Mouse (Mus musculus) G1E (cell line): ENCODE data around the gene Psg20. TPM values are rescaled to one million over a fixed set of nuclear protein-coding genes. Genes with fewer than 3 reads are reported as not detected.
"Not testable (repeated sequence)": the region's sequence is repeated elsewhere in the genome, so short reads cannot be mapped to it uniquely, and the experiment has no call there.

ENCODE experiments used
- ATAC-seq: 2 replicates; pipeline ENCODE4 v1.8.0; 2016; ENCODE audit warnings: mild to moderate bottlenecking; ENCODE audit not compliant: insufficient number of reproducible peaks, poor library complexity, low FRiP score, severe bottlenecking; ENCODE audit errors: extremely low read depth
- DNase-seq: peaks from one replicate; pipeline ENCODE4 v3.0.0; 2012; ENCODE audit warnings: low spot score
- H3K27me3 ChIP-seq: 2 replicates; pipeline ENCODE4 v1.6.1; 2012; ENCODE audit warnings: mild to moderate bottlenecking, low read length, inconsistent platforms; ENCODE audit not compliant: insufficient read depth
- H3K36me3 ChIP-seq: replicated peaks from 2 replicates; pipeline ENCODE3; 2012; ENCODE audit warnings: mild to moderate bottlenecking, inconsistent platforms
- H3K4me1 ChIP-seq: 2 replicates; pipeline ENCODE4 v1.6.1; 2012; ENCODE audit warnings: low read depth, low read length, inconsistent platforms, mixed read lengths; ENCODE audit not compliant: insufficient read depth
- H3K4me3 ChIP-seq: 2 replicates; pipeline ENCODE4 v1.5.1; 2012; ENCODE audit warnings: low read depth, mild to moderate bottlenecking, inconsistent platforms, low read length, moderate library complexity, mixed read lengths
- H3K9me3 ChIP-seq: replicated peaks from 2 replicates; pipeline ENCODE4 v1.6.1; 2012; ENCODE audit warnings: inconsistent platforms
- CTCF ChIP-seq: IDR thresholded peaks from 2 replicates; pipeline ENCODE4 v1.5.1; 2012; ENCODE audit warnings: low read depth, low read length, inconsistent platforms, mixed read lengths
- GATA1 ChIP-seq: IDR thresholded peaks from 2 replicates; pipeline ENCODE4 v1.6.1; 2012; ENCODE audit warnings: borderline replicate concordance, low read length, inconsistent platforms, mixed read lengths
- GATA2 ChIP-seq: IDR thresholded peaks from 2 replicates; pipeline ENCODE4 v1.6.1; 2012; ENCODE audit warnings: low read depth, low read length, inconsistent platforms, borderline replicate concordance
- POLR2AphosphoS5 ChIP-seq: IDR thresholded peaks from 2 replicates; pipeline ENCODE4 v1.6.1; 2012; ENCODE audit warnings: low read depth, low read length, inconsistent platforms; ENCODE audit not compliant: insufficient replicate concordance
- TAL1 ChIP-seq: conservative IDR thresholded peaks from 2 replicates; pipeline ENCODE4 v1.6.1; 2012; ENCODE audit warnings: low read depth, low read length, inconsistent platforms, mixed read lengths
- polyA plus RNA-seq: library from polyadenylated mRNA; stranded (reverse); fragments of >175 nt; gene quantifications from 2 replicates; pipeline ENCODE4 v1.2.3, GENCODE M21; 2012
- total RNA-seq, 2 experiments: library from RNA; stranded (forward) in 1 of 2; stranded (reverse) in 1 of 2; fragments of 200-1000 nt in 1 of 2; fragments of >200 nt in 1 of 2; fragmentation: Nextera tagmentation in 1 of 2; gene quantifications; 2 replicates each; pipeline ENCODE4 v1.2.3; 2014 to 2017

Psg20 gene
- total and polyA plus RNA-seq, 3 experiments = not detected

GRCm38 (mm10) chr7:18715546-18715945 lies 29.6 kb upstream of the Psg20 start:
- Histone ChIP-seq H3K4me3 (no peak overlapping the region), H3K27me3 (no peaks in the 10 kb centered on the region), H3K9me3 (no peaks in the 10 kb centered on the region), H3K36me3 (no peaks in the 10 kb centered on the region), H3K4me1 (no peaks in the 10 kb centered on the region)
- no peak for ATAC-seq
- TF ChIP-seq GATA2 = no peak
- no peak for TF ChIP-seq TAL1
- TF ChIP-seq POLR2AphosphoS5 = no peak
- no peak for TF ChIP-seq CTCF
- no peak for DNase-seq

GRCm38 (mm10) chr7:18710846-18711245 lies 24.9 kb upstream of the Psg20 start:
- H3K4me3 ChIP-seq = no peak overlapping the region
- no peak for ATAC-seq
- DNase-seq = no peak
- no peak for TF ChIP-seq GATA1
- TF ChIP-seq TAL1 = no peak
- no peak for TF ChIP-seq POLR2AphosphoS5
- no peak for TF ChIP-seq GATA2
- no peak for TF ChIP-seq CTCF
- no peaks in the 10 kb centered on the region for H3K27me3 ChIP-seq
- H3K36me3 ChIP-seq = no peaks in the 10 kb centered on the region
- no peaks in the 10 kb centered on the region for H3K4me1 ChIP-seq
- H3K9me3 ChIP-seq = no peaks in the 10 kb centered on the region

GRCm38 (mm10) chr7:18710331-18710730 lies 24.3 kb upstream of the Psg20 start:
- ATAC-seq, DNase-seq, H3K4me3 ChIP-seq: not testable (repeated sequence)

GRCm38 (mm10) chr7:18685586-18685985 lies 399 bp downstream of the Psg20 start:
- DNase-seq = no peak
- ATAC-seq = no peak
- Histone ChIP-seq H3K4me1 (no peaks in the 10 kb centered on the region), H3K27me3 (no peaks in the 10 kb centered on the region), H3K4me3 (no peak overlapping the region), H3K9me3 (no peaks in the 10 kb centered on the region), H3K36me3 (no peaks in the 10 kb centered on the region)
- TF ChIP-seq GATA2 = no peak
- no peak for TF ChIP-seq CTCF
- TF ChIP-seq GATA1 = no peak
- TF ChIP-seq TAL1 = no peak

More at GRCm38 (mm10) chr7:18710331-18710730, 24.3 kb upstream of the Psg20 start:
- not testable (repeated sequence) for H3K36me3 ChIP-seq, H3K27me3 ChIP-seq, H3K4me1 ChIP-seq, H3K9me3 ChIP-seq

GRCm38 (mm10) chr7:18679772-18680171 lies 6.2 kb downstream of the Psg20 start:
- H3K9me3 ChIP-seq = no peaks in the 10 kb centered on the region
- H3K4me3 ChIP-seq = no peak overlapping the region
- DNase-seq = no peak
- no peak for ATAC-seq
- no peak for TF ChIP-seq TAL1
- TF ChIP-seq GATA2 = no peak
- no peak for TF ChIP-seq POLR2AphosphoS5
- TF ChIP-seq CTCF = no peak
- no peak for TF ChIP-seq GATA1
- H3K36me3 ChIP-seq = no peaks in the 10 kb centered on the region
- H3K27me3 ChIP-seq = no peaks in the 10 kb centered on the region
- H3K4me1 ChIP-seq = no peaks in the 10 kb centered on the region

- not testable (repeated sequence) for H3K36me3 ChIP-seq, H3K27me3 ChIP-seq, H3K4me1 ChIP-seq, DNase-seq, H3K9me3 ChIP-seq, ATAC-seq, H3K4me3 ChIP-seq
These were observed 29.4 kb downstream of the Psg20 start, which contains the start of gene Psg21 for GRCm38 (mm10) chr7:18656625-18657024. Gene Psg21, minus strand, starts transcription at chr7:18656725.

- not testable (repeated sequence) for H3K4me3 ChIP-seq, ATAC-seq, H3K27me3 ChIP-seq, DNase-seq, H3K4me1 ChIP-seq, H3K36me3 ChIP-seq, H3K9me3 ChIP-seq
These were observed 59.1 kb downstream of the Psg20 start for GRCm38 (mm10) chr7:18626921-18627320.

Other genes starting within 250 kb of the Psg20 start
- not detected in 2 replicates for gene Psg26, start 202.0 kb downstream of the Psg20 start, total RNA-seq (2014; fragmentation: Nextera tagmentation)
- not detected in 2 replicates for gene Psg26, start 202.0 kb downstream of the Psg20 start, total RNA-seq (2017)
- not detected in 2 replicates for gene Psg26, start 202.0 kb downstream of the Psg20 start, polyA plus RNA-seq
- gene Psg25, start 153.9 kb downstream of the Psg20 start, total RNA-seq (2014; fragmentation: Nextera tagmentation) = not detected in 2 replicates
- 0.16 TPM in 1 of 2 replicates, not detected in the other for gene Psg25, start 153.9 kb downstream of the Psg20 start, total RNA-seq (2017)
- not detected in 2 replicates for gene Psg25, start 153.9 kb downstream of the Psg20 start, polyA plus RNA-seq
- gene Psg27, start 118.9 kb downstream of the Psg20 start, total RNA-seq (2014; fragmentation: Nextera tagmentation) = not detected in 2 replicates
- 0.05 TPM in 1 of 2 replicates, not detected in the other for gene Psg27, start 118.9 kb downstream of the Psg20 start, total RNA-seq (2017)
- gene Psg27, start 118.9 kb downstream of the Psg20 start, polyA plus RNA-seq = not detected in 2 replicates
- gene Psg23, start 69.7 kb downstream of the Psg20 start, total RNA-seq (2014; fragmentation: Nextera tagmentation) = not detected in 2 replicates
- 0.06 TPM in 1 of 2 replicates, not detected in the other for gene Psg23, start 69.7 kb downstream of the Psg20 start, total RNA-seq (2017)
- gene Psg23, start 69.7 kb downstream of the Psg20 start, polyA plus RNA-seq = not detected in 2 replicates
- not detected in 2 replicates for gene Psg21, start 29.5 kb downstream of the Psg20 start, total RNA-seq (2014; fragmentation: Nextera tagmentation)
- gene Psg21, start 29.5 kb downstream of the Psg20 start, total RNA-seq (2017) = 0.22 TPM in 1 of 2 replicates, not detected in the other
- not detected in 2 replicates for gene Psg21, start 29.5 kb downstream of the Psg20 start, polyA plus RNA-seq
- not detected in 2 replicates for gene Psg22, start 31.9 kb upstream of the Psg20 start, total RNA-seq (2014; fragmentation: Nextera tagmentation)
- gene Psg22, start 31.9 kb upstream of the Psg20 start, total RNA-seq (2017) = 0.11 TPM in 1 of 2 replicates, not detected in the other
- gene Psg22, start 31.9 kb upstream of the Psg20 start, polyA plus RNA-seq = not detected in 2 replicates
- gene Psg19, start 112.3 kb upstream of the Psg20 start, total RNA-seq (2014; fragmentation: Nextera tagmentation) = not detected in 2 replicates
- 0.11 TPM in 1 of 2 replicates, not detected in the other for gene Psg19, start 112.3 kb upstream of the Psg20 start, total RNA-seq (2017)
- not detected in 2 replicates for gene Psg19, start 112.3 kb upstream of the Psg20 start, polyA plus RNA-seq
- gene Psg17, start 135.4 kb upstream of the Psg20 start, total RNA-seq (2014; fragmentation: Nextera tagmentation) = not detected in 2 replicates
- gene Psg17, start 135.4 kb upstream of the Psg20 start, total RNA-seq (2017) = 0.11 TPM in 1 of 2 replicates, not detected in the other
- not detected in 2 replicates for gene Psg17, start 135.4 kb upstream of the Psg20 start, polyA plus RNA-seq
- not detected in 2 replicates for gene Mill2, start 153.8 kb upstream of the Psg20 start, total RNA-seq (2014; fragmentation: Nextera tagmentation)
- 0.06 and 0.11 TPM in 2 replicates for gene Mill2, start 153.8 kb upstream of the Psg20 start, total RNA-seq (2017)
- not detected in 2 replicates for gene Mill2, start 153.8 kb upstream of the Psg20 start, polyA plus RNA-seq
- not detected in 2 replicates for gene Pglyrp1, start 185.1 kb upstream of the Psg20 start, total RNA-seq (2014; fragmentation: Nextera tagmentation)
- gene Pglyrp1, start 185.1 kb upstream of the Psg20 start, total RNA-seq (2017) = not detected in 2 replicates
- gene Pglyrp1, start 185.1 kb upstream of the Psg20 start, polyA plus RNA-seq = not detected in 2 replicates
- 2.1 and 9.6 TPM in 2 replicates for gene Ccdc61, start 224.2 kb upstream of the Psg20 start, total RNA-seq (2014; fragmentation: Nextera tagmentation)
- gene Ccdc61, start 224.2 kb upstream of the Psg20 start, total RNA-seq (2017) = 5.1 and 9.4 TPM in 2 replicates
- gene Ccdc61, start 224.2 kb upstream of the Psg20 start, polyA plus RNA-seq = 47.9 and 61.1 TPM in 2 replicates
- not detected in 2 replicates for gene Nova2, start 239.7 kb upstream of the Psg20 start, total RNA-seq (2014; fragmentation: Nextera tagmentation)
- under 0.01 and 0.05 TPM in 2 replicates for gene Nova2, start 239.7 kb upstream of the Psg20 start, total RNA-seq (2017)
- not detected in 2 replicates for gene Nova2, start 239.7 kb upstream of the Psg20 start, polyA plus RNA-seq